Mouse (Mus musculus) MEL (cell line): ENCODE measurements at regions not wholly inside any gene's neighbourhood (a gene's known extent, or its start where the extent isn't known, plus 50 kb on each side); places are given as distances from the start of the nearest gene placed in this dataset.
A peak's percentile ranks its signal among the peaks of the same experiment; 100 is the strongest.

ENCODE experiments used
- DNase-seq: peaks from one replicate; pipeline ENCODE4 v3.0.0; 2011; ENCODE audit warnings: low read depth, low spot score
- H3K27ac ChIP-seq: 2 replicates; pipeline ENCODE4 v1.5.1; 2012; ENCODE audit warnings: low read depth, mild to moderate bottlenecking, control low read depth, low read length, moderate library complexity; ENCODE audit not compliant: control insufficient read depth
- H3K27me3 ChIP-seq, 2 experiments: fragments of 150-350 bp in 1 of 2; sonication (generic) in 1 of 2; 2 replicates each; pipeline ENCODE4 v1.6.1; 2012; ENCODE audit warnings: low read length in 2 of 2, mild to moderate bottlenecking in 2 of 2, improper control_type of control experiment in 1 of 2, moderate library complexity in 1 of 2; ENCODE audit not compliant: insufficient read depth in 2 of 2, control insufficient read depth in 1 of 2
- H3K36me3 ChIP-seq, 2 experiments: 2 replicates each; pipeline ENCODE4 v1.6.1; 2012 to 2014; ENCODE audit warnings: low read length in 2 of 2, improper control_type of control experiment in 1 of 2, inconsistent platforms in 1 of 2, mild to moderate bottlenecking in 1 of 2; ENCODE audit not compliant: insufficient read depth in 2 of 2, control insufficient read depth in 1 of 2
- H3K4me1 ChIP-seq, 2 experiments: fragments of 150-350 bp in 1 of 2; sonication (generic) in 1 of 2; 2 replicates each; pipeline ENCODE4 v1.6.1; 2012; ENCODE audit warnings: low read length in 2 of 2, improper control_type of control experiment in 1 of 2, mild to moderate bottlenecking in 1 of 2; ENCODE audit not compliant: insufficient read depth in 2 of 2, control insufficient read depth in 1 of 2
- H3K4me3 ChIP-seq, 2 experiments: fragments of 150-350 bp in 1 of 2; sonication (generic) in 1 of 2; 2 replicates each; pipeline ENCODE4 v1.5.1; 2012; ENCODE audit warnings: low read depth in 2 of 2, low read length in 2 of 2, mild to moderate bottlenecking in 2 of 2, moderate library complexity in 2 of 2, control low read depth in 1 of 2, improper control_type of control experiment in 1 of 2; ENCODE audit not compliant: control insufficient read depth in 1 of 2, insufficient read depth in 1 of 2
- H3K79me2 ChIP-seq: 2 replicates; pipeline ENCODE4 v1.6.1; 2012; ENCODE audit warnings: mild to moderate bottlenecking, low read length, moderate library complexity; ENCODE audit not compliant: control insufficient read depth, poor library complexity, insufficient read depth
- H3K9ac ChIP-seq: 2 replicates; pipeline ENCODE4 v1.6.1; 2012; ENCODE audit warnings: low read depth, mild to moderate bottlenecking, control low read depth, low read length, moderate library complexity; ENCODE audit not compliant: control insufficient read depth, poor library complexity, severe bottlenecking
- H3K9me3 ChIP-seq: fragments of 150-350 bp; sonication (generic); replicated peaks from 2 replicates; pipeline ENCODE4 v1.6.1; 2012; ENCODE audit warnings: mild to moderate bottlenecking, low read length, improper control_type of control experiment, moderate library complexity; ENCODE audit not compliant: insufficient read depth
- CHD1 ChIP-seq: IDR thresholded peaks from 2 replicates; pipeline ENCODE4 v1.6.1; 2012; ENCODE audit warnings: low read depth, mild to moderate bottlenecking, inconsistent platforms, low read length, improper control_type of control experiment
- CHD2 ChIP-seq: IDR thresholded peaks from 2 replicates; pipeline ENCODE4 v1.6.1; 2011; ENCODE audit warnings: low read length, improper control_type of control experiment
- EP300 ChIP-seq, 2 experiments: IDR thresholded peaks; 2 replicates each; pipeline ENCODE4 v1.6.1; 2011; ENCODE audit warnings: improper control_type of control experiment in 2 of 2, low read length in 2 of 2, low read depth in 1 of 2, mild to moderate bottlenecking in 1 of 2
- MEF2A ChIP-seq: IDR thresholded peaks from 2 replicates; pipeline ENCODE4 v1.6.1; 2014; ENCODE audit warnings: low read depth, mild to moderate bottlenecking, inconsistent platforms, low read length, improper control_type of control experiment; ENCODE audit not compliant: poor library complexity, insufficient replicate concordance, severe bottlenecking; ENCODE audit errors: extremely low read depth
- MXI1 ChIP-seq: IDR thresholded peaks from 2 replicates; pipeline ENCODE4 v1.6.1; 2011; ENCODE audit warnings: mild to moderate bottlenecking, low read depth, low read length, improper control_type of control experiment
- NELFE ChIP-seq: IDR thresholded peaks from 2 replicates; pipeline ENCODE4 v1.6.1; 2011; ENCODE audit warnings: low read depth, low read length, improper control_type of control experiment
- POLR2AphosphoS5 ChIP-seq: IDR thresholded peaks from 2 replicates; pipeline ENCODE4 v1.6.1; 2012; ENCODE audit warnings: low read depth, borderline replicate concordance, mild to moderate bottlenecking, inconsistent platforms, low read length, moderate library complexity, mixed read lengths
- RAD21 ChIP-seq: IDR thresholded peaks from 2 replicates; pipeline ENCODE4 v1.6.1; 2011; ENCODE audit warnings: mild to moderate bottlenecking, low read depth, low read length, improper control_type of control experiment
- SMC3 ChIP-seq: IDR thresholded peaks from 2 replicates; pipeline ENCODE4 v1.6.1; 2011; ENCODE audit warnings: low read depth, low read length, improper control_type of control experiment
- TBP ChIP-seq: IDR thresholded peaks from 2 replicates; pipeline ENCODE4 v1.8.0; 2011; ENCODE audit warnings: low read depth, low read length, improper control_type of control experiment
- ZC3H11A ChIP-seq: IDR thresholded peaks from 2 replicates; pipeline ENCODE4 v1.6.1; 2012; ENCODE audit warnings: low read depth, mild to moderate bottlenecking, inconsistent platforms, low read length, improper control_type of control experiment
- ZKSCAN1 ChIP-seq: IDR thresholded peaks from 2 replicates; pipeline ENCODE4 v1.6.1; 2012; ENCODE audit warnings: low read depth, mild to moderate bottlenecking, inconsistent platforms, low read length, improper control_type of control experiment, moderate library complexity
- ZMIZ1 ChIP-seq: IDR thresholded peaks from 2 replicates; pipeline ENCODE4 v1.6.1; 2012; ENCODE audit warnings: low read depth, mild to moderate bottlenecking, inconsistent platforms, low read length, improper control_type of control experiment, moderate library complexity
- ZNF384 ChIP-seq: IDR thresholded peaks from 2 replicates; pipeline ENCODE4 v1.6.1; 2012; ENCODE audit warnings: low read depth, mild to moderate bottlenecking, inconsistent platforms, low read length, improper control_type of control experiment

DNA sequence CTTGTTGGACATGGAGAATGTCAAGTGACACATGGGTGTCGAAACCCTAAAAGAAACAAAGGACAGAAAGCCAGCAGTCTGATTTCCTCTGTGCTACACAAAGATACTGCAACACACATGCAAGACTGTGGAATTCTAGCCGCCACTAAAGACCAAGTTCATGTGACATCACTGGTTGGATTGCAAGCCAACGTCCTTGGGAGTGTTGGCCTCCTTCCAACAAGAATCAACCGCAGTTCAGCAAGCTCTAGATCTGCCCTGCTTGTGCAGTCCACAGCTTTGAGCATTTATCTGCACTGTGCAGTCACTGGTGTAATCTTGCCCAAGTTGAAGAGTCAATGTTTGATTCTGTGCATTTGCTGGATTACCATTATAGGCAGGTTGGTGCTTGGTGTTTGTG, 1001.2 kb downstream of the Ttll7 start:
- TF ChIP-seq MEF2A: no peak
- Histone ChIP-seq H3K36me3 (no peaks in the 10 kb centered on the region), H3K9me3 (no peaks in the 10 kb centered on the region), H3K79me2 (no peaks in the 10 kb centered on the region), H3K27ac (no peak overlapping the region), H3K4me3 (no peak overlapping the region), H3K27me3 (no peaks in the 10 kb centered on the region), H3K9ac (no peak overlapping the region), H3K4me1 (no peaks in the 10 kb centered on the region)
- DNase-seq: peak; percentile 1

DNA sequence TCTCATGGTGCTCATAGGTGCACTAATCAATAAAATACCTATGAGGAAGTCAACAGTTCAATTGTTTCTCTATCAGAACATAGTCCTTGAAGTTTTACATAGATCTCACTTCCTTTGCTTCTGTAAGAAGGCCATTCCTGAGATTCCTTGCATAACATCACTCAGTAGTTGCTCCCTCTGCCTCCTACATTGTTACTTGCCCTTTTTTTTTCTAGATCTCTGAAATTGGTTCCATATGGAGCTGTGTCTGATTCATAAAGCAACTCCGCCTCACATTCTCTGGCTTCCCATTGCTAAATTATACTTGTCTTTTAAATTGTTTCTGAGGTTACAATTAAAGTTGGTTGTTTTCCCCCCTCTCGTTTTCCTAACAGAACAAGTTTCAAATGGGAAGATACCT, 1000.7 kb downstream of the Ttll7 start:
- H3K9ac ChIP-seq: no peak overlapping the region
- H3K27me3 ChIP-seq: no peaks in the 10 kb centered on the region
- DNase-seq: no peak
- TF ChIP-seq RAD21 (no peak), SMC3 (no peak), NELFE (no peak)
- H3K4me3 ChIP-seq: no peak overlapping the region
- H3K9me3 ChIP-seq: no peaks in the 10 kb centered on the region
- no peaks in the 10 kb centered on the region for H3K4me1 ChIP-seq
- H3K27ac ChIP-seq: no peak overlapping the region
- no peaks in the 10 kb centered on the region for H3K36me3 ChIP-seq
- no peaks in the 10 kb centered on the region for H3K79me2 ChIP-seq

DNA sequence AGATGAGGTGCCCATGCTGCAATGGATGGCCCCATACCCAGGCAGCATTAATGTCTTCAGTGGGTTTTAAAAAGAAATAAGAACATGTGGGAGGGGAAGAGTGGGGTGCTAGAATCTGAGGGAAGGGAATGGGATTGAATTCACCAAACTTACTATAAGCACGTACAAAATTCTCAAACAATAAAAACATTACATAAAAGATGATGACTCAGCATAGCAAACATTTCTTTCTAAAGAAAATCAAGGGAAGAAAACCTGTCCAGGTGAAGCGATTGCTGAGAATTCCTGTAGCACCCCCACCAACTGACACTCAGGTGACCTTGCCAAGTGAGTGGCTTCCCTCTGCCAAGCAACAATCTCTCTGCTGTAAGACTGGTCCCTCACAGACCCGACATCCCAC, 989.2 kb downstream of the Ttll7 start:
- no peak for DNase-seq
- Histone ChIP-seq H3K4me1 (no peaks in the 10 kb centered on the region), H3K4me3 (no peak overlapping the region), H3K9ac (no peak overlapping the region), H3K36me3 (no peaks in the 10 kb centered on the region), H3K27ac (no peak overlapping the region), H3K79me2 (no peaks in the 10 kb centered on the region), H3K9me3 (no peaks in the 10 kb centered on the region), H3K27me3 (no peaks in the 10 kb centered on the region)
- TF ChIP-seq CHD1: no peak
- TF ChIP-seq MXI1: no peak
- TF ChIP-seq CHD2: no peak
- TF ChIP-seq ZKSCAN1: no peak
- TF ChIP-seq EP300 (IDR thresholded peaks at IDR 0.05; ENCODE audit: low read depth in 1 of 2, low read length in 2 of 2): no peak
- no peak for TF ChIP-seq ZMIZ1
- no peak for TF ChIP-seq TBP
- TF ChIP-seq ZNF384: no peak
- no peak for TF ChIP-seq ZC3H11A
- no peak for TF ChIP-seq POLR2AphosphoS5
- no peak for TF ChIP-seq MEF2A
